Mouse (Mus musculus): ENCODE results near the gene Magi1.

Magi1 gene

GRCm38 (mm10) chr6:94107401-94108107, 176.2 kb downstream of the Magi1 start:
- DNase-seq, result peak; percentile 82

- peak; percentile 67 for DNase-seq
Measured at GRCm38 (mm10) chr6:94103581-94103980, 180.1 kb downstream of the Magi1 start.

- DNase-seq, result peak; percentile 57
Measured at GRCm38 (mm10) chr6:94101256-94101655, 182.5 kb downstream of the Magi1 start.

GRCm38 (mm10) chr6:94094924-94095685, 188.6 kb downstream of the Magi1 start:
- peak; percentile 72 for DNase-seq

- peak; percentile 78 for DNase-seq
Measured at GRCm38 (mm10) chr6:94092969-94093597, 190.6 kb downstream of the Magi1 start.

GRCm38 (mm10) chr6:94092500-94092899, 191.2 kb downstream of the Magi1 start:
- DNase-seq, result no peak

GRCm38 (mm10) chr6:94086855-94087254, 196.9 kb downstream of the Magi1 start:
- DNase-seq, result peak; percentile 64

GRCm38 (mm10) chr6:94084752-94085151, 199.0 kb downstream of the Magi1 start:
- peak; percentile 83 for DNase-seq

- peak; percentile 74 for DNase-seq
Measured at GRCm38 (mm10) chr6:94083459-94083858, 200.3 kb downstream of the Magi1 start.

GRCm38 (mm10) chr6:94080933-94081545, 202.7 kb downstream of the Magi1 start:
- peak; percentile 92 for DNase-seq

GRCm38 (mm10) chr6:94078934-94079333, 204.8 kb downstream of the Magi1 start:
- peak; percentile 89 for DNase-seq

- peak; percentile 51 for DNase-seq
Measured at GRCm38 (mm10) chr6:94077013-94077412, 206.7 kb downstream of the Magi1 start.

- DNase-seq, result peak; percentile 1
Measured at GRCm38 (mm10) chr6:94075990-94076389, 207.7 kb downstream of the Magi1 start.

- DNase-seq, result peak; percentile 68
Measured at GRCm38 (mm10) chr6:94075228-94075627, 208.5 kb downstream of the Magi1 start.

GRCm38 (mm10) chr6:94071676-94072075, 212.0 kb downstream of the Magi1 start:
- DNase-seq, result peak; percentile 27

GRCm38 (mm10) chr6:94070702-94071101, 213.0 kb downstream of the Magi1 start:
- DNase-seq, result peak; percentile 92

- DNase-seq, result peak; percentile 86
Measured at GRCm38 (mm10) chr6:94069421-94069820, 214.3 kb downstream of the Magi1 start.

- peak; percentile 46 for DNase-seq
Measured at GRCm38 (mm10) chr6:94067741-94068450, 215.8 kb downstream of the Magi1 start.

GRCm38 (mm10) chr6:94064832-94065231, 218.9 kb downstream of the Magi1 start:
- DNase-seq, result peak; percentile 81

- DNase-seq, result peak; percentile 75
Measured at GRCm38 (mm10) chr6:94063542-94063941, 220.2 kb downstream of the Magi1 start.

GRCm38 (mm10) chr6:94061424-94061980, 222.2 kb downstream of the Magi1 start:
- peak; percentile 79 for DNase-seq

- DNase-seq, result peak; percentile 75
Measured at GRCm38 (mm10) chr6:94060621-94061213, 223.0 kb downstream of the Magi1 start.

All from heart, adult 11 months (tissue).